Mouse (Mus musculus): ENCODE results near the gene Actr3.
"Not testable (repeated sequence)": the region's sequence is repeated elsewhere in the genome, so short reads cannot be mapped to it uniquely, and the experiment has no call there.

Actr3 gene

GRCm38 (mm10) chr1:125438826-125439225, 3.3 kb upstream of the Actr3 start:
- no peak for DNase-seq (ENCODE audit: low read depth, low spot score)

- DNase-seq (ENCODE audit: low read depth, low spot score), result peak; percentile 61
Observed at GRCm38 (mm10) chr1:125437927-125438326, 2.4 kb upstream of the Actr3 start.

GRCm38 (mm10) chr1:125437161-125437560, 1.6 kb upstream of the Actr3 start:
- no peak for DNase-seq (ENCODE audit: low read depth, low spot score)

GRCm38 (mm10) chr1:125435018-125435368, 534 bp downstream of the Actr3 start:
- no peak for DNase-seq (ENCODE audit: low read depth, low spot score)

- DNase-seq (ENCODE audit: low read depth, low spot score), result peak; percentile 89
Observed at GRCm38 (mm10) chr1:125434485-125435001, 984 bp downstream of the Actr3 start.

GRCm38 (mm10) chr1:125431286-125431685, 4.2 kb downstream of the Actr3 start:
- no peak for DNase-seq (ENCODE audit: low read depth, low spot score)

- peak; percentile 70 for DNase-seq (ENCODE audit: low read depth, low spot score)
Observed at GRCm38 (mm10) chr1:125430737-125431136, 4.8 kb downstream of the Actr3 start.

GRCm38 (mm10) chr1:125429984-125430383, 5.5 kb downstream of the Actr3 start:
- DNase-seq (ENCODE audit: low read depth, low spot score), result no peak

- DNase-seq (ENCODE audit: low read depth, low spot score), result no peak
Observed at GRCm38 (mm10) chr1:125428315-125428714, 7.2 kb downstream of the Actr3 start.

GRCm38 (mm10) chr1:125426387-125427045, 9.0 kb downstream of the Actr3 start:
- peak; percentile 49 for DNase-seq (ENCODE audit: low read depth, low spot score)

- DNase-seq (ENCODE audit: low read depth, low spot score), result no peak
Observed at GRCm38 (mm10) chr1:125419906-125420305, 15.6 kb downstream of the Actr3 start.

GRCm38 (mm10) chr1:125418732-125419131, 16.8 kb downstream of the Actr3 start:
- DNase-seq (ENCODE audit: low read depth, low spot score), result no peak

GRCm38 (mm10) chr1:125407220-125407619, 28.3 kb downstream of the Actr3 start:
- DNase-seq (ENCODE audit: low read depth, low spot score), result no peak

- no peak for DNase-seq (ENCODE audit: low read depth, low spot score)
Observed at GRCm38 (mm10) chr1:125395391-125395790, 40.1 kb downstream of the Actr3 start.

- DNase-seq (ENCODE audit: low read depth, low spot score), result not testable (repeated sequence)
Observed at GRCm38 (mm10) chr1:125393324-125393723, 42.2 kb downstream of the Actr3 start.

- DNase-seq (ENCODE audit: low read depth, low spot score), result not testable (repeated sequence)
Observed at GRCm38 (mm10) chr1:125390065-125390754, 45.3 kb downstream of the Actr3 start.

- DNase-seq (ENCODE audit: low read depth, low spot score), result peak; percentile 32
Observed at GRCm38 (mm10) chr1:125389634-125390033, 45.9 kb downstream of the Actr3 start.

GRCm38 (mm10) chr1:125388370-125388769, 47.2 kb downstream of the Actr3 start:
- DNase-seq (ENCODE audit: low read depth, low spot score), result no peak

GRCm38 (mm10) chr1:125386217-125386616, 49.3 kb downstream of the Actr3 start:
- no peak for DNase-seq (ENCODE audit: low read depth, low spot score)

- peak; percentile 68 for DNase-seq (ENCODE audit: low read depth, low spot score)
Observed at GRCm38 (mm10) chr1:125382622-125383021, 52.9 kb downstream of the Actr3 start.

GRCm38 (mm10) chr1:125378889-125379288, 56.6 kb downstream of the Actr3 start:
- no peak for DNase-seq (ENCODE audit: low read depth, low spot score)

GRCm38 (mm10) chr1:125372855-125373254, 62.7 kb downstream of the Actr3 start:
- no peak for DNase-seq (ENCODE audit: low read depth, low spot score)

GRCm38 (mm10) chr1:125370779-125371178, 64.7 kb downstream of the Actr3 start:
- DNase-seq (ENCODE audit: low read depth, low spot score), result peak; percentile 61

Measured in CD4-positive helper T cell, adult 2 months (primary cell).